In genomic region chr12:76548082-76548423, GRCm38 (mm10) we compare ENCODE assay signal across 9 mouse cellular contexts. TPM values are rescaled to one million over a fixed set of nuclear protein-coding genes. Genes with fewer than 3 reads are reported as not detected.
DNase-seq lines count a peak whose midpoint lies in the region; ATAC-seq and TF ChIP-seq lines count a peak whose summit lies in the region.
"Had no signal": no experiment of that assay in that cellular context is flagged by ENCODE, and none has a peak within 500 bp of the region (broad histone marks: within the 10 kb centered on the region; RNA-seq: fewer than 3 reads in every experiment).

No protein-coding gene starts in this region.

- TF ChIP-seq CTCF in heart, adult 2 months (IDR thresholded peaks at IDR 0.05), result no peak
- no peak for TF ChIP-seq CTCF in kidney, postnatal 0 days (IDR thresholded peaks at IDR 0.05; ENCODE audit: low read depth)

- H3K4me1 ChIP-seq in heart, adult 2 months (ENCODE audit: control insufficient read depth, insufficient read depth, low read length), result peaks cover 26% of the 10 kb centered on the region
- peaks cover 48% of the 10 kb centered on the region; the same call in 1 of the 2 replicates for H3K4me1 ChIP-seq in kidney, postnatal 0 days (replicated peaks; ENCODE audit: insufficient read depth, low read length)
- H3K4me1 ChIP-seq in embryonic facial prominence, embryonic 10.5 days, result peaks cover 50% of the 10 kb centered on the region
- H3K4me1 ChIP-seq in liver, embryonic 16.5 days (ENCODE audit: control insufficient read depth, low read depth, low read length), result peaks cover 30% of the 10 kb centered on the region

- 43% methylated on average over 7 of the region's 7 CpGs for WGBS in heart, adult 2 months
- 27% methylated on average over 7 of the region's 7 CpGs for WGBS in kidney, postnatal 0 days
- WGBS in embryonic facial prominence, embryonic 10.5 days, result 16% methylated on average over 7 of the region's 7 CpGs
- 12% methylated on average over 7 of the region's 7 CpGs for WGBS in liver, embryonic 16.5 days (ENCODE audit: insufficient replicate concordance)

- no peaks in the 10 kb centered on the region for H3K9me3 ChIP-seq in kidney, postnatal 0 days (replicated peaks; ENCODE audit: low read length)
- no peaks in the 10 kb centered on the region for H3K9me3 ChIP-seq in embryonic facial prominence, embryonic 10.5 days
- H3K9me3 ChIP-seq in liver, embryonic 16.5 days (replicated peaks; ENCODE audit: control insufficient read depth, low read length), result no peaks in the 10 kb centered on the region

- ATAC-seq in kidney, postnatal 0 days (replicated peaks; ENCODE audit: low FRiP score, low read depth), result no peak
- ATAC-seq in liver, embryonic 16.5 days (ENCODE audit: low read depth), result no peak

- H3K4me2 ChIP-seq in kidney, postnatal 0 days (ENCODE audit: low read length), result peak overlapping the region; percentile 47; the same call in 1 of the 2 replicates
- peak overlapping the region; percentile 26 for H3K4me2 ChIP-seq in liver, embryonic 16.5 days (ENCODE audit: low read depth, low read length)

- H3K79me2 ChIP-seq in heart, adult 2 months (replicated peaks; ENCODE audit: control insufficient read depth, insufficient read depth, low read length), result no peaks in the 10 kb centered on the region

- no peak for TF ChIP-seq POLR2A in heart, adult 2 months (IDR thresholded peaks at IDR 0.05; ENCODE audit: insufficient read depth, low read depth, low read length)

- intact Hi-C loops in heart, adult 2 months (cut with DNase I), result no loop called here

- H3K27ac ChIP-seq in heart, adult 2 months, result peak overlapping the region; percentile 56
- H3K27ac ChIP-seq in kidney, postnatal 0 days, result peak overlapping the region; percentile 78
- 0 out of 2 replicates have a peak overlapping the region, but pooled peaks have one; percentile 1 for H3K27ac ChIP-seq in embryonic facial prominence, embryonic 10.5 days (replicated peaks)
- peak overlapping the region; percentile 48; the same call in 1 of the 2 replicates for H3K27ac ChIP-seq in liver, embryonic 16.5 days (ENCODE audit: low read length)

- H3K4me3 ChIP-seq in heart, adult 2 months, result no peak overlapping the region
- H3K4me3 ChIP-seq in kidney, postnatal 0 days (replicated peaks; ENCODE audit: low read depth, low read length), result no peak overlapping the region
- peak overlapping the region; percentile 20; the same call in 1 of the 2 replicates for H3K4me3 ChIP-seq in embryonic facial prominence, embryonic 10.5 days
- no peak overlapping the region for H3K4me3 ChIP-seq in liver, embryonic 16.5 days (ENCODE audit: low read depth, low read length)

- H3K27me3 ChIP-seq in heart, adult 2 months (ENCODE audit: control insufficient read depth, insufficient read depth, low read length), result no peaks in the 10 kb centered on the region
- H3K27me3 ChIP-seq in kidney, postnatal 0 days (ENCODE audit: insufficient read depth, low read length), result no peaks in the 10 kb centered on the region
- H3K27me3 ChIP-seq in embryonic facial prominence, embryonic 10.5 days (replicated peaks; ENCODE audit: low read depth, poor library complexity, severe bottlenecking), result peaks cover 54% of the 10 kb centered on the region
- H3K27me3 ChIP-seq in liver, embryonic 16.5 days (ENCODE audit: control insufficient read depth, insufficient read depth, low read depth, low read length), result no peaks in the 10 kb centered on the region

- H3K9ac ChIP-seq in heart, adult 2 months (ENCODE audit: low read depth, low read length), result no peak overlapping the region
- no peak overlapping the region for H3K9ac ChIP-seq in kidney, postnatal 0 days (ENCODE audit: low read depth, low read length)
- H3K9ac ChIP-seq in liver, embryonic 16.5 days (ENCODE audit: low read depth, low read length), result peak overlapping the region; percentile 7; the same call in 1 of the 2 replicates

- H3K36me3 ChIP-seq in heart, adult 2 months (ENCODE audit: control insufficient read depth, insufficient read depth, low read length), result peaks cover 1% of the 10 kb centered on the region; the same call in 1 of the 2 replicates
- H3K36me3 ChIP-seq in kidney, postnatal 0 days (ENCODE audit: insufficient read depth, low read length), result no peaks in the 10 kb centered on the region
- no peaks in the 10 kb centered on the region for H3K36me3 ChIP-seq in embryonic facial prominence, embryonic 10.5 days (replicated peaks)
- H3K36me3 ChIP-seq in liver, embryonic 16.5 days (ENCODE audit: control insufficient read depth, insufficient read depth), result no peaks in the 10 kb centered on the region

- DNase-seq in heart, adult 2 months, result no peak
- no peak for DNase-seq in heart, postnatal 4 days
- DNase-seq in kidney, postnatal 0 days (ENCODE audit: low spot score), result no peak
- no peak for DNase-seq in kidney, postnatal 10 days
- no peak for DNase-seq in embryonic facial prominence, embryonic 10.5 days (ENCODE audit: low spot score)
- DNase-seq in thymus, postnatal 0 days (ENCODE audit: low spot score), result no peak
- DNase-seq in retina, embryonic 14.5 days (ENCODE audit: low spot score), result no peak
- DNase-seq: right cerebral cortex, adult 18-20 months had no signal

- no peak for TF ChIP-seq EP300 in heart, adult 2 months (IDR thresholded peaks at IDR 0.05; ENCODE audit: insufficient read depth, low read depth, low read length)

RNA-seq across cellular contexts. Expression of gene Plekhg3, which starts 17.4 kb away (rescaled TPM):
- 10 to 100 TPM; 11.6 to 13.6 TPM for total RNA-seq in heart, adult 2 months (2021)
- 12.9 and 16.8 TPM in 2 replicates for polyA plus RNA-seq in heart, adult 2 months (2012; rRNA removed)
- 10 to 100 TPM; 29.5 TPM for total RNA-seq in heart, postnatal 4 days (2021)
- polyA plus RNA-seq in kidney, postnatal 0 days (2015; fragmentation: Nextera tagmentation; extraction: Ambion mirVana), result 14.9 and 17.7 TPM in 2 replicates
- 3.3 and 3.9 TPM in 2 replicates for polyA plus RNA-seq in embryonic facial prominence, embryonic 10.5 days (2016; fragmentation: Nextera tagmentation; extraction: Ambion mirVana)
- polyA plus RNA-seq in liver, embryonic 16.5 days (2015; fragmentation: Nextera tagmentation; extraction: Ambion mirVana), result 4.2 and 5.5 TPM in 2 replicates
- 3.3 and 4.7 TPM in 2 replicates for polyA plus RNA-seq in thymus, postnatal 0 days (2015; fragmentation: Nextera tagmentation; extraction: Ambion mirVana)

Comparison
In these comparisons a context has a peak if more than half of its experiments do, and no peak if none do; other contexts are left out.
1. H3K27ac ChIP-seq: peak in every context shown above with its lines; median percentile 78 in kidney, postnatal 0 days; 56 in heart, adult 2 months; 48 in liver, embryonic 16.5 days; 1 in embryonic facial prominence, embryonic 10.5 days.